Mouse (Mus musculus) effector memory CD4-positive, alpha-beta T cell, adult 5 months (primary cell): Measurements from ENCODE around the gene Ceacam14. TPM values are rescaled to one million over a fixed set of nuclear protein-coding genes. Genes with fewer than 3 reads are reported as not detected.

Source experiments
- polyA plus RNA-seq: library from polyadenylated mRNA; unstranded; fragments of 100-300 nt; shearing (Covaris generic); gene quantifications from one replicate; pipeline ENCODE4 v1.2.1, GENCODE M21; 2017

Gene Ceacam14
- polyA plus RNA-seq: not detected

GRCm38 (mm10) chr7:17812333-17812732, at the start of gene Ceacam14:
Ceacam14 (plus strand) TSS chr7:17812633.

Other genes starting within 250 kb of the Ceacam14 start
- not detected for gene Ceacam5, start 99.4 kb upstream of the Ceacam14 start, polyA plus RNA-seq
- not detected for gene Gm5155, start 59.1 kb downstream of the Ceacam14 start, polyA plus RNA-seq
- gene Ceacam11, start 159.5 kb downstream of the Ceacam14 start, polyA plus RNA-seq: not detected
- not detected for gene Ceacam13, start 197.3 kb downstream of the Ceacam14 start, polyA plus RNA-seq